Mouse (Mus musculus): ENCODE measurements around the gene Nfatc2ip.

Gene Nfatc2ip
- long read RNA-seq, experiment 1, partial matches to known transcripts = 1 of 1 reads
- long read RNA-seq, experiment 1, other reads (novel, unspliced or antisense) = 0 of 1 reads
- long read RNA-seq, experiment 2, partial matches to known transcripts = 2 of 2 reads
- long read RNA-seq, experiment 2, other reads (novel, unspliced or antisense) = 0 of 2 reads

GRCm38 (mm10) chr7:126396298-126397119, at the start of gene Nfatc2ip:
TSS of gene Nfatc2ip (minus strand) at chr7:126396737.
- intact Hi-C loops (cut with DNase I) = loop anchor here (5.0 kb wide), 2 partner anchors 36 to 86 kb away; no protein-coding TSS in a partner anchor

- intact Hi-C loops (cut with DNase I) = no loop called here
Observed at GRCm38 (mm10) chr7:126446217-126446616, 49.7 kb upstream of the Nfatc2ip start.

- intact Hi-C loops (cut with DNase I) = no loop called here
Observed at GRCm38 (mm10) chr7:126445104-126445815, 48.7 kb upstream of the Nfatc2ip start.

GRCm38 (mm10) chr7:126444536-126444935, 48.0 kb upstream of the Nfatc2ip start:
- intact Hi-C loops (cut with DNase I) = no loop called here

GRCm38 (mm10) chr7:126443997-126444396, 47.5 kb upstream of the Nfatc2ip start:
- intact Hi-C loops (cut with DNase I) = no loop called here

- intact Hi-C loops (cut with DNase I) = no loop called here
Observed at GRCm38 (mm10) chr7:126440134-126440533, 43.6 kb upstream of the Nfatc2ip start.

- intact Hi-C loops (cut with DNase I) = loop anchor here (5.0 kb wide), 1 partner anchor 35 kb away; no protein-coding TSS in a partner anchor
Observed at GRCm38 (mm10) chr7:126436851-126437250, 40.3 kb upstream of the Nfatc2ip start.

GRCm38 (mm10) chr7:126435801-126436200, 39.3 kb upstream of the Nfatc2ip start:
- intact Hi-C loops (cut with DNase I) = loop anchor here (5.0 kb wide), 1 partner anchor 36 kb away; no protein-coding TSS in a partner anchor

GRCm38 (mm10) chr7:126434726-126435125, 38.2 kb upstream of the Nfatc2ip start:
- intact Hi-C loops (cut with DNase I) = loop anchor here (5.0 kb wide), 2 partner anchors 37 to 38 kb away; partner anchors contain the start of gene Nfatc2ip

GRCm38 (mm10) chr7:126430167-126430566, 33.6 kb upstream of the Nfatc2ip start:
- intact Hi-C loops (cut with DNase I) = loop anchor here (5.0 kb wide), 1 partner anchor 33 kb away; the partner anchor contains the start of gene Nfatc2ip

- intact Hi-C loops (cut with DNase I) = no loop called here
Observed at GRCm38 (mm10) chr7:126429503-126429898, 33.0 kb upstream of the Nfatc2ip start.

GRCm38 (mm10) chr7:126428631-126429502, 32.3 kb upstream of the Nfatc2ip start, which contains the start of gene Rabep2:
TSS of gene Rabep2 (plus strand) at chr7:126428759.
- intact Hi-C loops (cut with DNase I) = no loop called here

GRCm38 (mm10) chr7:126428154-126428553, 31.6 kb upstream of the Nfatc2ip start:
- intact Hi-C loops (cut with DNase I) = no loop called here

- intact Hi-C loops (cut with DNase I) = no loop called here
Observed at GRCm38 (mm10) chr7:126427323-126427860, 30.9 kb upstream of the Nfatc2ip start.

GRCm38 (mm10) chr7:126424161-126424560, 27.6 kb upstream of the Nfatc2ip start:
- intact Hi-C loops (cut with DNase I) = no loop called here

- intact Hi-C loops (cut with DNase I) = no loop called here
Observed at GRCm38 (mm10) chr7:126421756-126422155, 25.2 kb upstream of the Nfatc2ip start.

GRCm38 (mm10) chr7:126418496-126418895, 22.0 kb upstream of the Nfatc2ip start:
- intact Hi-C loops (cut with DNase I) = no loop called here

GRCm38 (mm10) chr7:126417606-126418005, 21.1 kb upstream of the Nfatc2ip start:
- intact Hi-C loops (cut with DNase I) = no loop called here

- intact Hi-C loops (cut with DNase I) = no loop called here
Observed at GRCm38 (mm10) chr7:126417045-126417444, 20.5 kb upstream of the Nfatc2ip start.

- intact Hi-C loops (cut with DNase I) = no loop called here
Observed at GRCm38 (mm10) chr7:126416615-126417014, 20.1 kb upstream of the Nfatc2ip start.
